Mouse (Mus musculus) CD4-positive helper T cell, adult 2 months (primary cell): ENCODE data around the gene Vwc2.

Experiments used
- DNase-seq: peaks from one replicate; pipeline ENCODE4 v3.0.0-alpha.2; 2012; ENCODE audit warnings: low read depth, missing footprints, low spot score

The Vwc2 gene

DNA sequence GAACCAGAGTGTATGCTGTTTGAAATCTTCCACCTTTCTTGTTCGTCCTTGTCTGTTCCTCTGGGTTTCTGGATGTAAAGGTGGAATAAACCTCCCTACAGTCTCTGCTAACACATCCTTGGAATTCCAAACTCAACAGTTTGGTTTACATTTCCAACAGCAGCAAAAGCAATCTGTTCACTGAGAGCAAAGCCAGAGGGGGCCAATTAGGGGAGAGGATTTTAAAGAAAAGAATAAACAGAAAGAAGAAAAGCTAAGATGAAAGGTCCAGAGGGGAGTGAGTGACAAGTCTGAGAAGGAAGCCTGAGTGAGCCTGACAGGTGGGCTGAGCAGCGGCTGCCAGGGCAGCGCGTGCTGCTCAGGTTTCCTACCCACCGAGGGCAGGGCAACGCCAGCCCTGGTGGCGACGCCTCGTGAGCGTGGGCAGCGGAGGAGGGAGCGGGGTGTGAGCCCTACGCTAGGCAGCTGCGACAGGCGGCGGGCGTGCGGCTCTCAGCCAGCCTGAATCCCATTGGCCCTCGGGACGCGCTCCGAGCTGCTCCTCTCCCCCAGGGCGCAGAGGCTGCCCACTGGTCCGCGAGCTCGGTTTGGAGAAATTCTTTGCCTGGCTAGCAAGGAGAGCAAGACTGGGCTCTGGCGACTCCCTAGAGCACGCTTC is at the start of gene Vwc2:
Gene Vwc2, plus strand, starts transcription at position 648 of the 658 bp plus-strand sequence.
- no peak for DNase-seq

DNA sequence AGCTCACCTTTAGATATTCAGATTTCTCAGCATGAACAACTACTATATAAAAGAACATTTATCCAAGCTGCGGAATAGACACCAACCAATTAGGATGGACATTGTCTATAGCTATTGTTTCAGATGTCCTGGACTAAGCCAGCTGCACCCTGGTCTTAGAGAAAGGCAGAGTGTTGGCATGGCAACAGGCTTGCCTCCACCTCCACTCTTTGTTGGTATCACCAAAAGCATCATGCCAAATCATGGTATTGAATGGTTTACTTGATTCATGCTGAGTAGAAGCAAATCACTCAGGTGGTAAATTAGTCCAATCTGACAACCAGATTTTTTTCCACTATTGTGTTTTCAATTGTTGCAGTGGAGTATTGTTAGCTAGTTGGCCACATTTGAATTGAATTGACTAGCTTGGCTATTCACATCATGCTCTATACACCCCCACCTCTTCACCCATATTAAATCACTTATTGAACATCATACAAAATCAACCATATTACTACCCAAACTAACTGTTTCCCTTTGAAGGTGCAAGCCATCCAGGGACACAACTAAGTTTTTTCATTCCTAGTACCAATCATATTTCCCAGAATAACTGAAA is 25.8 kb upstream of the Vwc2 start:
- DNase-seq: no peak

DNA sequence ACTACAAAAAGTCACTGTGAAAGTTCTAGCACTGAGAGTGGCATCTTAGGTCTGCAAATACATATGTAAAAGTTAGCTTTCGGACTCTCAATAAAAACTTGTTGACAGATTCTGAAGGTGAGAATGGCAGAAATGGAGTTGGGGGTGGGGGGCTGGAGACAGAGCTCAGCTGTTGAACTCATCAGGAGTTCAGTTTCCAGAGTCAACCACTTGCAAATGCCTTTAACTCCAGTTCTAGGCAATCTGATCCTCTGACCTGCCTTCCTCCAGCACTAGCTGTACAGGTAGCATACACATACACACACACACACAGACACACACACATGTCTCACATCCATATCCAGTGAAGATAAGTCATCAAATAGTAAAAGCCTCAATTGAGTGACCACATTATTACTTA is 16.4 kb upstream of the Vwc2 start:
- DNase-seq: no peak

DNA sequence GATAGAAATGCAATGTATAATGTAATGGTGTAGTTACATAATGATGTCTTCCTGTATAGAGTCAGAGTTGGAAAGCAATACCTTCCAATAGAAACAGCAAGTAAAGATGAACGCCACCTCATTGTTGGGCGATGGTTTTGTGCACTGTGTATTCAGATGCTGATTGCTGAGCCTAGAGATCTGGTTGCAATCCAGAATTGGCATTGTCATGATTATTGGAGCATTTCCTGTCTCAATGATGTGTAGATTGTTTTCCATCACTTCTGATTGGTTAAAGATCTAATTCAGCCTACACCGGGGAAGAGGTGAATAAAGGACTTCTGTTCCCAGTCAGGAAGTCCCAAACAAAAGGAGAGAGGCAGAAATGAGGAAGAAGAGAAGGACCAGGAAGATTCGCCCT is 15.7 kb upstream of the Vwc2 start:
- DNase-seq: no peak

DNA sequence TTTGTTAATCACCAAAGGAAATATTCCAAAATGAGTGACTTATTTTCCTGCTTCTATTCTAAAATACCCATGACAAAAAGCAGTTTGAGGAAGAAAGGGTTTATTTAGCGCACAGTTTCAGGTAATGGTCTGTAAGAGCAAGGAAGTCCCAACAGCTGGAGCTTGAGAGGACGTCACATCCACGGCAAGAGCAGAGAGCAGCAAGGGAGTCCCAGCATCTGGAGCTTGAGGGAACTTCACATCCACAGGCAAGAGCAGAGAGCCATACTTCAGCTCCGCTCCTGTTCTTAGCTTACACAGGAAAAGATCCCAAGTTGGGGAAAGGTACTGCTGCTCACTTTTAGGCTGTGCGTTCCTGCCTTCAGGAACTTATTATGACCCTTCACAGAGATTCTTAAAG is 15.0 kb upstream of the Vwc2 start:
- no peak for DNase-seq

DNA sequence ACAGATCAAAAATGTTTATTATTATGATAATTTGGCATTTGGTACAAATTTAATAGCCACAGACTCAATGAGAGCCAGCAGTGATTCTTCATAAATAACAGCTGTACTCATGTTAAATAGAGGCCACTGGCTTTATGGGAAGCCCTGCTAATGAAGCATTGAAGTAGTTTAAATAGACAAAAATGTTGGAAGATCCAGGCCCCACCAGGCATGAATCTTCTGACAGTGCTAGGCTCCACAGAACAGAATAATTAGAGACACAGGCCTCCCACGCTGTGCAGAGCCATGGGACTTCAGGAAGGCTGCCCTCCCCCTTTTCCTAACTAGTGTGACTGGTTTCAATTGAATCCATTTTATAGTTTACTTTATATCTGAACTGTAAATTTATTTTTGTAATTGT is 11.8 kb upstream of the Vwc2 start:
- no peak for DNase-seq

DNA sequence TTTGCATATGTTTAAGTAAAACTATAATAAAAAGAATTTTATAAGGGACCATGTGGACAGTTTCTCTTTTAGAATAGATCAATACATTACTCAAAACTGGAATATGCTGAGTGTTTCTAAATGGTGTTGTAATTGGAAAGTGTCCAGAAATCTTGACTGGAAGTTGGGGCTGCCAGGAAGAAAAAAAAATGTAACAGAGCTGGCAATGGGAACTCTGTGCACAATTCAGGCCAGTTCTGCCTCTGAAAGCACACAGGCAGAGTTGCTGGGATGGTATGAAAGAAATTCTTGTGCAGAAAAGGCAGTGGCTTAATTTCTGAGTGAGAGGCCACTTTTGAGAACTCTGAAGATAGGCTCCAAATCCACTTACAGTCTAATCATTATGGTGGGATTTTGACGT is 11.4 kb upstream of the Vwc2 start:
- no peak for DNase-seq

DNA sequence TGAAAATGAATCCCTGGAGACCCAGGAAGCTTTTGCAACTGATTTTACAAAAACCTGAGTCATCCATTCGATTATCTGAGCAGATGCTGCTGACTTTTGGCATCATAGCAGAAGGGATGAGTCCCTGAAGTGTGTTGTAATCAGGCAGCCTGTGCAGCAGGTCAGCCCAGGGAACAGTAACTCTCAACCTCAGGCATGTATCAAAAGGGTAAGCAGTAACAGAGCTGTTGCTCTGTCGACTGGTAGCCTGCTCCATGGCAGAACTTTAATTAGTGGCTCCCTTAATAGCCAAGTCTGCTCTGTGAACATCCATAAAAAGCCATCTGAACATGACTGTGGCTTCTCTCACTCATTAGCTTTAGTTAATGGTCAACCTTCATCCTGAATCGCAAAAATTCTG is 5.1 kb upstream of the Vwc2 start:
- no peak for DNase-seq

DNA sequence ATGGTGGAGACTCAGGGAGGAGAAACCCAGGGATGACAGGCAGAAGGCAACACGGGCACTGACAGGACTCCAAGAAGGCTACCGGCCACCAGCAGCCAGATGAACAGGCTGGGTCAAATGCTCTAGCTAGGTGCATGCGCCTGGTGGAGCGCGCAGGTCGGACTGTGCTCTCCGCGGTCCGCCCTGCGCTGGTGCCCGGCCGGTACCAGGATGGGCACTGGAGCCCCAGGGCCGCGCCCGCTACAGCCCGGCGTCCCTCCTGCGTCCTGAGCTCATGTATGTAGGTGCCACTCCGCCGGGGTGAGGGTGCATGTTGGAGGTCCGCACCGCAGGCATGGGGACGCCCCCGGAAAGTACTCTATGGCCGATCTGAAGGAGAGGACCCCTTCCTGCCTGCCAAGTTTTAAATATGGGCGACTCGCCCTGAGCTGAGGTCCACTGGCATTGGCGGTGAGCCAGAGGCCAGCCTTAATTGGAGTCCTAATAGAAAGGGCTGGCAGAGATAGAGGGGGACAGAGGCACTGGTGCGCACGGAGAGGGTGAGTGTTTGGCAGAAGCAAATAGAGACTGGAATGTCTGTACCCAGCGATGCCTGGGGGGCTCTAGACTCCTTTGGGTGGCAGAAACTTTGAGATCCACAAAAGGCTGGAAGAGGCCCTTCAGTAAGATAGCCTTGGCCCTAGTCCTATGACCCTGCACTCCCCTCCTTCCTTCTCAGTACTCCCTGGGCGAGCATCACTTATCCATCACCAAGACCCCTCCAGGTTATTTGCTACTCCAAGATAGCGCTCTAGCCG is 409 bp downstream of the Vwc2 start:
- no peak for DNase-seq

DNA sequence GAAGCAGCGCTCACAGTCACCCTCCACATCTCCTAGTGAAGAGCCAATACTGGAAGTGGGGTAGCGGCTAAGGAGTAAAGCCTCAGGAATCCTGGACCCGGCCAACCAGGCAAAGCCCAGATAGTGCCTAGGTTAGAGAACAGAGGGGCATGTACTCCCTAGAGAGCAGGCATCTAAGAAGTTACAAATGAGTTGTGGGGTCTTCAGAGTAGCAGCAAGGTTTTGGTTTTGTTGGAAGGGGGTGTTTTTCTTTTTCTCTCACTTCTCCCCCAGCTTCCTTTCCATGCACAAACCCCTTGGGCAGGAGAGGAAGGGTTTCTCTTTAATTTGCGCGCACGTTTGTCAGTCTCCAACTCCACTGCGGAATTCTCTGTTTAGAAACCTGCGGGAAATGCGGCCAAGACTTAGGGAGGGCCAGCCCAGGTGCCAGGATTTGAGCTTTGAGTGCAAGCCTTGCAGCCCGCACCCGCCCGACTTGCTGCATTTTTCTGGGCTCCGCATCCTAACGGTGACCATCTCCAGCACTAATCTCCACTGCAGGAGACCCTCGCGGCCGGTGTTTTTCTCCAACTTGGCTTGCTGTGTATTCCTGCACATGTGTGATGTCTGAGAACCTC is 1.1 kb downstream of the Vwc2 start:
- DNase-seq: no peak

DNA sequence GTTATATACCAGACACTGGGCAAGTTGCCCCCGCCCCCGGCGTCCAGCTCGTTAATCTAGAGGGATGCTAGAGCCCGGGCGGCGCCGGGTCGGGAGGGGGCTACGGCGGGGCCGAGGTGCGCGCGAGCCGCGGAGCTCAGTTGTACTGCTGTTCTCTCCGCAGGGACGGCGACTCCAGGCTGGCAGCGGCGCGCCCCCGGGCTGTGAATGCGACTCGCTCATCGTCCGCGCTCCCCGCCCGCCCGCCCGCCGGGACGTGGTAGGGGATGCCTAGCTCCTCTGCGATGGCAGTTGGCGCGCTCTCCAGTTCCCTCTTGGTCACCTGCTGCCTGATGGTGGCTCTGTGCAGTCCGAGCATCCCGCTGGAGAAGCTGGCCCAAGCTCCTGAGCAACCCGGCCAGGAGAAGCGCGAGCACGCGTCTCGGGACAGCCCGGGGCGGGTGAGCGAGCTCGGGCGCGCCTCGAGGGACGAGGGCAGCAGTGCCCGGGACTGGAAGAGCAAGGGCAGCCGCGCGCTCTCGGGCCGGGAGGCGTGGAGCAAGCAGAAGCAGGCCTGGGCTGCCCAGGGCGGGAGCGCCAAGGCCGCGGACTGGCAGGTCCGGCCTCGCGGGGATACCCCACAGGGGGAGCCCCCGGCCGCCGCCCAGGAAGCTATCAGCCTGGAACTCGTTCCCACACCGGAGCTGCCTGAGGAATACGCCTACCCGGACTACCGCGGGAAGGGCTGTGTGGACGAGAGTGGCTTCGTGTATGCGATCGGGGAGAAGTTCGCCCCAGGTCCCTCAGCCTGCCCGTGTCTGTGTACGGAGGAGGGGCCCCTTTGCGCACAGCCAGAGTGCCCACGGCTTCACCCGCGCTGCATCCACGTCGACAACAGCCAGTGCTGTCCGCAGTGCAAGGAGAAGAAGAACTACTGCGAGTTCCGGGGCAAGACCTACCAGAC is 1.9 kb downstream of the Vwc2 start:
- no peak for DNase-seq

DNA sequence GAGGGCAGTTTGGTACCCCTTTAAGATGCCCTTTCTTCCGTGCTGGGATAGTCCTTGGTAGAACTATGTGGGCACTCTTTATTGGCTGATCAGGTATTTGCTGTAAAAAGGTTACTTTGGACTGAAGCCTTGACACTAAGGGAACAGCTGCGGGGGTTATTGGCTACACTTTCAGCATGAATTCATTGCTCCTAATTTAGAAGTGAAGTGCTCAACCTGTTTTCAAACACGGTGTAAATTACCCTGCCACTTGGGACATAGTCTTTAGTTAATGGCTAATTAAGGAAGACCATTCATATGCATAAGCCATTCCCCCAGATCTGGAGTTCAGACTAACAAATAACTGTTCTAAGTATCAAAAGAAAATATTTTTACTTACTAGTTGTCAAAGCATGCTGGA is 2.7 kb downstream of the Vwc2 start:
- no peak for DNase-seq

DNA sequence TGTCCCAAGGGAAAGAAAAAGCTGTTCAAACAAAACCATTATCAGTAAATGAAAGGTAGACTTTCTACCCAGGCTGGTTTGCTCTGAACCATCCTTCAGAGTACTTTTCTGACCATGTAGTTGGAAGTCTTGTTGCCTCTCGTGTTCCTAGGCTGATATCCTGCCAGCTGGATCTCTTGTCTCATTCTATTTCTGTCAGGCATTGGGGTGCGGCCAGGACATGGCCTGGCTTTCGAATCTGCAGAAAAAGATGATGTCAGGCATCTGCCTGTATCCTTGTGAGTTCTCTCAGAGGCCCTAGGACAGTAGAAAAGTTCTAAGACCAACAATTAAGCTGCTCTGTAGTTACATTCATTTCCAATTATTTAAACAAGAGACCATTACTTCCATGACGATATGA is 8.8 kb downstream of the Vwc2 start:
- no peak for DNase-seq

DNA sequence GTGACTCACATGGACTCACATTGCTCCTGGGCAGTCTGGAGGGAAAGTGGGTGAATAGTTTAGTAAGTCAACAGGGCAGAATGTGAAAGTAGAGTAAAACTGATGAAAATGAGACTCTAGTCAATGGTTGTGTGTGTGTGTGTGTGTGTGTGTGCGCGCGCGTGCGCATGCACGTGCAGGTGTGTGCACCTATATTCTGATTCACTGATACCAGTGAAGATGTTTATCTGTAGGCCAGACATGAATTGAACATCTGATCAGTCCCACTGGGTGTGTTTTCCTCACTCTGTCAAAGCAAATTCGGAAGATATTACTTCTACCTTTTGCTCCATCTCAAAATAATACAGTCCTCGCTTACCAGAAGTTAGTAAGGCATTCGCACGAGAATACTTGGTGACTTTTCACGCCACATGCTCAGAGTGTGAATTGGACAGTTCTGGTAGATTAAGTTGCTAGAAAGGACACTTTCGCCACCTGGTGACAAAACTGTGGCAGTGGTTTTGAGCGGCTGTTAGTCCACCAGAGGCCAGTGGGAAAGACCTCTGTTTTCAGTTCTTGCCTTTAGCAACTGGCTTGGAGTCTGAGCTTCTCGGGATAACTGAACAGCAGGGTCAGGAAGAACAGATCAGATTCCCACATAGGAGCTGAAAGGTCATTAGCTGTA is 17.5 kb downstream of the Vwc2 start:
- DNase-seq: no peak

DNA sequence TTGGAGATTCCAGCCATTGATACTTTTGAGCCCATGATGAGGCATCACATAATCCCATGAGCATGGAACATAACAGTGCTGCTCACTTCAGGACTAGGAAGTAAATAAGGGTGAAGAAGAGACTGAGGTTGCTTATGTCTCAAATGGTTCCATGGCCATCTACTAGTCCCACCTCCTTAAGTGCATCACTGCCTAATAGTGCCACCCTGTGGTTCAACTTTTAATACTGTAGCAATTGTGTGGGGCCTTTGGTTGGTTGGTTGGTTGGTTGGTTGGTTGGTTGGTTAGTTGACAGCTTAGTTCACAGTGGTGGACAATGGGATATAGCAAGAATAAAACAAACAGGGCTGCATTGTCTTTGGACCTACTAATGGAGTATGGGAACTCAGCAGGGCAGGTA is 26.6 kb downstream of the Vwc2 start:
- DNase-seq: no peak

DNA sequence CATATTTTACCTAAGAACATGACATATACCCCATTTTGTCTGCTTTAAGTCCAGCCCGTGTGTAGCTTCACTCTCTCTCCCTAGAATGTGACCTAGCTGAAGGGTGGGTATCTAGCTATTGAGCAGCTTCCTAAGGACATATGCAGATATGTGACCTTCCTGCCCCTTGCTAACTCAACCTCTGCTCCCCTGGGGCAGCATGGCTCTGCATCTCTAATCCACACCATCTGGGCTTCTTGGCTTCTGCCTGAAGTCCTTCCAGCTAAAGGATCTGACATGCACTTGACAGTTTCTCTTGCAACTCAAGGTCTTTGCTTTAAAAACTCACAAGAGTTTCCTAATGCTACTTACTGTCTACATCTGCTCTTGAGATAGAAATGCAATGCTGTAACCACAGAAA is 38.7 kb downstream of the Vwc2 start:
- no peak for DNase-seq

DNA sequence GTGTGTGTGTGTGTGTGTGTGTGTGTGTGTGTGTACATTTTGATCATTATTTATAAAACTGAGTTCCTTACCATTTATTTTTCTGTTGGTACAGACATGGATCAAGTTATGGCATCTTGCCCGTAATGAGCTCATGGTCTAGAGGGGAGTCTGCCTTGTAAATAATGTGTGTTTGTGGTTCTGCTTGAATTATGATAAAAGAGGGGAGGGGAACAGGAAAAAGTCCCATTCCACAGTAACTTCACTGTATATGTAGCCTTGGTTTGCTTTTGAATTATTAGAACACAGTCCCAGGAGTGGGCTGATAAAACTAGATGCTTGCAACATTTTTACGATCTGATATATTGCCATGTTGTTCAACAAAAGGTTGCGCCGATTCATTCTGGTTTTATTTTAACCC is 57.4 kb downstream of the Vwc2 start:
- no peak for DNase-seq

DNA sequence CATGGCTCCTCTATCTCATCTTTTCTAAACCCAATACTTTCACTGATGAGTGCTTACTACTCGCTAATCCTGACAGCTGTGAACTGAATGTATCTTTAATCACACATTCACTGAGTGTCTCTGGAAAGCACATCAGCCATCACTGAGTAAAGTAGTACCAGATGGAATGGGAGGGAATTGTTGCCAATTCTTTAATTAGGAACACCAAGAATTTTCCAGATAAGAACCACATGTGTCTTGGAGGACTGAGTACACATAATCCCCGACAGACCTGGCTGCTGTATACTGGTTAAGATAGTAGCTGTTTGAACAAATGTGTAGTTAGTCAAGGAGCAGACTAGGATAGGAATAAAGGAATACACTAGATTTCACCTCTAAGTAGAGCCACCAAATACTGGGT is 61.2 kb downstream of the Vwc2 start:
- no peak for DNase-seq

DNA sequence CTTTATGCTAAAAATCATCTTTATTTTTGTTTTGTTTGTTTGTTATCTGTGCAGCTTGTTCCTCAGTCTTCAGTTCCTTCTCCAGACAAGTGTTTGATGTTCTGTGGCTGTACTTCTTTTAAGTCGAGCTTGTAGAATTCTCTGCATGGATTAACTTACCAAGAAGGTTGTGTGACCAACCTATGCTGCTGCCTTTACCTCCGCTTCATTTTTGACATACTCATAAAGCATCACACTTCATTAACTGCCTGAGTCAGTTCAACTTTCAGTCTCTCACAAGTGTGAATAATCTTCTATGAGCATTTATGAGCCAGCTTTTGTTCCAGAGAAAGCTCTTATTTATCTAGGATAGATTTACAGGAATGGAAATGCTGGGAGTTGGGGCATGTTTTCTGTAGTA is 68.7 kb downstream of the Vwc2 start:
- DNase-seq: no peak

DNA sequence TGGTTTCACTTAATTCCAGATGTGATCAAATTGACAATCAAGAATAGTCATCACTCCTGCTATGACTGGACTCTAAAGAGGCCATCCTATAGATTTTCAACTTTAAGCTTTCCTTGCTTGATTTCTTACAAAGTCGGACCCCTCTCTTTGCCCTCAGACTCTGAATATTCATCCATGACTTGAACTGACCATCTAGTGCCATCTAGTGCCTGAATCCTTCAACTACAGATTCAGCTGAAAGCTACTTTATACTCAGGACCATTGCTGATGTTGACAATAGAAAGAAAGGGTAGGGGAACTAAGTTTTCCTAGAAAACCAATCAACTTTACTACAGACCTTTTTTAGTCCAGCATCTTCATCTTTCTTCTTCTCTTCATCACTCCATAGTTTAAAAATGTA is 109.1 kb downstream of the Vwc2 start:
- no peak for DNase-seq

DNA sequence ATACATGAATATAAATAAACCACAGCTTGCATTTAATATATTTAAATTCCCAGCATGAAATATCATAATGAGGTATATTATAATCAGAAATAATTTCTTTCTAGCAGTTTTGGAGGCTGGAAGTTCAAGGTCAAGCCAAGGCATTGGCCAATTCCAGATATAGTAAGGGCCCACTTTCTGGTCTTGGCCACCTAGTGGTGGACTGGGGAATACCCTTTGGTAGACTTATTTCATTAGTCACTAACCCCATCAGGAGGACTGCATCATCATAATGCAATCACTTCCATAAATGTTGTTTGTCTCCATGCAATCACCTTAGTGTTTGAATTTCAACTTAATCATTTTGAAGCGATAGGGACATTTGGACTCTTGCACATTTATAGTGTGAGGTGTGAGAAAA is 125.3 kb downstream of the Vwc2 start:
- DNase-seq: peak; percentile 4
